Mouse (Mus musculus): ENCODE results near the gene Casp9.

Casp9 gene

DNA sequence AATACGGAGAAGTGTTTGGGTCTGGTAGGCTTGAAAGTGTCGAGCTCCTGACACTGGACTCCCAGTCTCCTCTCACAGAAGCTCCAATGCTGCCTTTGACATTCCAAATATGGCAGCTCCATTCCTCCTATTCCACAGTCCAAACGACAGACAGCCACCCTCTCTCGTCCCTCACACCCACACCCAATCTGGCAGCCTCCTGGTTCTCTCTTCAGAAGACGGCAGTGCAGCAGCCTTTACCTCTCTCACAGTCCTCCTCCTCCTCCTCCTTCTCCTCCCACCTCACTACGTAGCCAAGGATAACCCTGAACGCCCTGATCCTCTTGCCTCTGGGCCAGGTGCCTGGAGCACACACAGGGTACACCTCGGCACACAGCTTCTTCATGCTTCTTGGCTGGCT is 13.6 kb upstream of the Casp9 start:
- no peak for DNase-seq (ENCODE audit: extremely low read depth, insufficient read length, low spot score)

DNA sequence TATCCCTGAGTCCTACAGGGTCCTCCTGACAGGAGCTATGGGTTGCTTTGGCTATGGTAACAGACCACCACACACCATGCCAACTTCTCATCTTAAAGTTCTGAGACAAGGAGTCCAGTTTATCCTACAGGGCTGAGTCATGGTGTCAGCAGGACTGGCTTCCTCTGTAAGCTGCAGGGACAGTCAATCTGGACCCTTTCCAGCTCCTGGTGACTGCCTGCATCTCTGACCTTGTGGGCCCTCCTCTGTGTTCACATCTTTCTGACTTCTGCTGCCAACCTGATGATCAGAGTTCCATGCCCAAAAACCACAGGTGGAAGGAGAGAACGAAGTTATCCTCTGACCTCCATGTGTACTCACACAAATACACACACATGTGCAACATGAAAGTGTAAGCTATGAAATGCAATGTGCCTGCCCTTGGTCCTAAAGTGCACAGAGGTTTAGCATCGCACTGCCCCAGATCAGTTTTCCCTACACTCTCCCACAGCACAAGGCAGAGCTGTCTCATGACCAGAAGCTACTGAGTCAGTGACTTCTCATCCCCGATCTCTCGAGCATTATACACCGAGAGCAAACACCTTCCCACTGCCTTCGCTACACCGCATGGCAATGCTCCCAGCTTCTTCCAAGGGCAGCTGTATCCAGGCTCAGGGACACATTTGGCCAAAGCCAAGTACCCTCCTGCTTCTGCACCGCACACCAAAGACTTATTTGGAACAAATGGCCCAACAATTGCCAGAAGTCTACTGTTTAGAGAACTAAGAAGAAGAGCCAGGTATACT is 12.0 kb upstream of the Casp9 start:
- no peak for DNase-seq (ENCODE audit: extremely low read depth, insufficient read length, low spot score)

GRCm38 (mm10) chr4:141784835-141785234 is 8.6 kb upstream of the Casp9 start:
- DNase-seq (ENCODE audit: extremely low read depth, insufficient read length, low spot score), result no peak

- DNase-seq (ENCODE audit: extremely low read depth, insufficient read length, low spot score), result no peak
These were observed 7.3 kb upstream of the Casp9 start for GRCm38 (mm10) chr4:141786141-141786540.

DNA sequence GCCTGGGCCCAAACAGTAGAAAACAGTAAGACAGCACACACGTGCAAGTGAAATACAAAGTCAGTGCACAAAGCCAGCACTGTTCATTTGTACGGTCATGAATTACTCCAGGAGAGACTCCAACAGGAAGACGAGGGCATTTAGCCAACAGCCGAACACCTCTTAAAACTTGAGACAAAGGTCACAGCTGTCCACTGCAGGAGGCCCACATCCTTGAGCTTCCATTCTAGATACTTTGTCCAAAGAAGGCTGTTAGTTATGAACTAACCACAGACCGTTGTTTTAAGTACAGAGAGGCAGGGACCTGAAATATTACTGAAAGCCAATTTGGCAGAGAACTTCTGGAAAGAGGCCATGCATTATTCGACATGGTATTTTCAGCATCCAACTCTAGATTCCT is 6.4 kb upstream of the Casp9 start:
- no peak for DNase-seq (ENCODE audit: extremely low read depth, insufficient read length, low spot score)

DNA sequence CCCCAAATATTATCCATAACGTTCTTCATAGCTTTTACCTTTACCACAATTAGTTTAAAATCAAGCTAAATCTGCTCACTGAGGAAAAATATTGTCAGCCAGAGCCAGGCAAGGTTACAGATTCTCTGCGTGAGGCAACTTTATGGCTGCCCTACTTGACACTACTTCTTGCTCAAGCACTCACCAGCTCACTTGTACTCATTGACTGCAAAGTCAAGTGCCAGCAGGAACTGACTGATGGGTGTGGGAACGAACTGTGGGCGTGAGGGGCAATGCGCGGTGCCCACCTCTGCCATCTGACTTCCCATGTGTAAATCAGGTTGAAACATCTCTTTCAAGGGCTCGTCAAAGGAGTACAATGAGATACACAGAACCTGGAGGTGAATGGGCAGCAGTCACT is 6.0 kb upstream of the Casp9 start:
- DNase-seq (ENCODE audit: extremely low read depth, insufficient read length, low spot score), result no peak

- no peak for DNase-seq (ENCODE audit: extremely low read depth, insufficient read length, low spot score)
These were observed 3.7 kb upstream of the Casp9 start for GRCm38 (mm10) chr4:141789564-141790218.

DNA sequence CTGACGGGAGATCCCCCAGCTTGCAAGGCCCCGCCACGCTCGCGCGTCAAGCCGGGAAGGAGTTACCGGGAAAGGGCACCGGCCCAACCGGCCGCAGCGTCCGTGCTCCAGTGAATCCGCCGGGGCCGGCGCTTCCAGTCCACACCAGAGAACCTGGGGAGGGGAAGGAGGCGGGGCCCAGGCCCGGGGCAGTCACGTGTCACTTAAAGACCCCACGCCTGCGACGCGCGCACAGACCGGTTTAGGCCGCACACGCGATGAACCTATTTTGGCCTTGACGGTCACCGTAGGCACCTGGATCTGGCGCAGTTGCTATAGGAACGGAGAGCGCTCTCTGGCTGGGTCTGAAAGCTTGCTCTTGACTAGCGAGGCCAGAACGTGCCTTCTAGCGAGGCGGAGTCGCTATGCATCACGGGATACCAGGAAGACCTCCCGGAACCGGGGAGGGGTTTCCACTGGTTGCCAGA is 2.9 kb upstream of the Casp9 start, which contains the start of gene Dnajc16:
Dnajc16 (minus strand) TSS at position 408 of the 467 bp plus-strand sequence.
- DNase-seq (ENCODE audit: extremely low read depth, insufficient read length, low spot score), result peak; percentile 96

DNA sequence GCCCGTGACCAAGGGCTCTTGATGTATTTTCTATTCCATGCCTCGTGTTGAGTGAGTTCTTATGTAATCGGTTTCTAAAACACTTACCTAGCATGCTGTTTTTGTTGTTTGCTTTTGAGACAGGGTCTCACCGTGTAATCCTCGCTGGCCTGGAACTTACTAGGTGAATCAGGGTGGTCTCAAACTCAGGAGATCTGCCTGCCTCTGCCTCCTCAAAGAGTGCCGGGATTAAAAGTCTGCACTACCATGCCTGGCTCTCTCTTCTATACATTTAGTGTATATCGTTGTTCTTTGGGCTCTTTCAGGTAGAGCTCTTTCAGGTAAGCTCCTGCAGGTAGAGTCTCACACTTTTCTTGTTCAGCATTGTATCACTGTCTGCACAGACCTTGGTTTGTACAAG is 1.9 kb upstream of the Casp9 start:
- no peak for DNase-seq (ENCODE audit: extremely low read depth, insufficient read length, low spot score)

DNA sequence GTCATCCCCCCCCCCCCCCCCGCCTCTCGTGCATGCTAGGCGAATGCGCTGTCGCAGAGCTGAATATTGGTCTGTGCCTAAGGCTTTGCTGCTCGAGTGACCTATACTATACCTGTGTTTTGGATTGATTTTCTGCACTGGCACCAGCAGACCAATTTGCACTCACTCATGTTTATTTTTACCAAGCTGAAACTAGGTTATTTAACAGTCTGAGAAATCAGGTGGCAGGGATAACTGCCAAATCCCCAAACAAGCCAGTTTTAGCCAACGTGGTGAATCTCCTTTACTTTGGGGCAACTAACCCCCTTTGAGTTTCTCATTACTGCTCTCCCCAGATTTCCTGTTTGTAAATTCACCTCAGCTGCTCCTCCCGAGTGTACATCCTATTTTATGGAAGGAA is 1.5 kb upstream of the Casp9 start:
- DNase-seq (ENCODE audit: extremely low read depth, insufficient read length, low spot score), result no peak

DNA sequence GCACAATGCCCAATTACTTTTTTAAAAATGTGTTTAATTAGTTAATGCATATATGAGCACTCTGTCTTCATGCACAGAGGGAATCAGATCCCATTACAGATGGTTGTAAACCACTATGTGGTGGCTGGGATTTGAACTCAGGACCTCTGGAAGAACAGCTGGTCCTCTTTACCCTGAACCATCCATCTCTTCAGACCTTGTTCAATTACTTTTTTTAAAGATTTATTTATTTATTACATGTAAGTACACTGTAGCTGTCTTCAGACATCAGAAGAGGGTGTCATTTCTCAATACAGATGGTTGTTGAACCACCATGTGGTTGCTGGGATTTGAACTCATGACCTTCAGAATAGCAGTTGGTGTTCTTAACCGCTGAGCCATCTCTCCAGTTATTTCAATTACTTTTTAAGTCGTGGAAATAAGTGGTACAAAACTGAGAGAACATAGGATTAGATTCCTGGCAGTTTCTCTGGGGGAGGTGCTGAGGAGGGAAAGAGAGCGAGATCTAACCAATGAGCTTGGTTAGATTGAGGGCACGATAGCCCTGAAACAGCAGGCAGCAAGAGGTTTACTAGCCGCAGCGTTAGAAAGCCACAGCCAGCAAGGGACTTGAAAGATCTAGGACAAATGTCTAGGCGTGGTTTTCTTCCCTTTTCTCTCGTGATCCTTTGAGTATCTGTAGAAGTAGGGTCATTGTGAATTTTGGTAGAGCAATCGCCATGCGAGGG is 694 bp upstream of the Casp9 start:
- no peak for DNase-seq (ENCODE audit: extremely low read depth, insufficient read length, low spot score)

DNA sequence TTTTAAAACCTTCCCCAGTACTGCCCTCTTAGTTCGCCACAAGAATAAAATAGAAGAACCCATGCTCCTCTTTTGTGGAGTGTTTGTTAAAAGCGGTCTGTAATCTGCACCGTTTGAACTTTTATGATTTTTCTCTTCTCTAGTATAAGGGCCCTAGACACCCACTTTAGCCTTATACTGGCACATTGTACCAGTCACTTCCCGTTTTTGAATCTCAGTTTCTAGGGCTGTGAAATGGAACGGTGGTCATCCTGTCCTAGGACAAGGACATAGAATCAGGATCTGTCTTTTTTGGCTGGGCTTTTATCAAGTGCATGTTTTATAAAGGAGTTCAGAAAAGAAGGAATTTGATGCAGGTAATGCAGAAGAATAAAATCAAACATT is 732 bp downstream of the Casp9 start:
- no peak for DNase-seq (ENCODE audit: extremely low read depth, insufficient read length, low spot score)

DNA sequence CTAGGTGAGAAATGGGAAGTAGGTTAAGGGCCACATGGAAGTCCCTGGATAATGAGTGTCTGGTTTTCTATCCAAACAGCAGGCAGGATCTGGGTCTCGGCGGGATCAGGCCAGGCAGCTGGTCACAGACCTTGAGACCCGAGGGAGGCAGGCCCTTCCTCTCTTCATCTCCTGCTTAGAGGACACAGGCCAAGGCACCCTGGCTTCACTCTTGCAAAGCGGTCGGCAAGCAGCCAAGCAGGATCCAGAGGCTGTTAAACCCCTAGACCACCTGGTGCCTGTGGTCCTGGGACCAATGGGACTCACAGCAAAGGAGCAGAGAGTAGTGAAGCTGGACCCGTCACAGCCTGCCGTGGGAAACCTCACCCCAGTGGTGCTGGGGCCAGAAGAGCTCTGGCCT is 2.9 kb downstream of the Casp9 start:
- DNase-seq (ENCODE audit: extremely low read depth, insufficient read length, low spot score), result no peak

- DNase-seq (ENCODE audit: extremely low read depth, insufficient read length, low spot score), result no peak
These were observed 3.5 kb downstream of the Casp9 start for GRCm38 (mm10) chr4:141796954-141797353.

GRCm38 (mm10) chr4:141797545-141797944 is 4.1 kb downstream of the Casp9 start:
- DNase-seq (ENCODE audit: extremely low read depth, insufficient read length, low spot score), result no peak

DNA sequence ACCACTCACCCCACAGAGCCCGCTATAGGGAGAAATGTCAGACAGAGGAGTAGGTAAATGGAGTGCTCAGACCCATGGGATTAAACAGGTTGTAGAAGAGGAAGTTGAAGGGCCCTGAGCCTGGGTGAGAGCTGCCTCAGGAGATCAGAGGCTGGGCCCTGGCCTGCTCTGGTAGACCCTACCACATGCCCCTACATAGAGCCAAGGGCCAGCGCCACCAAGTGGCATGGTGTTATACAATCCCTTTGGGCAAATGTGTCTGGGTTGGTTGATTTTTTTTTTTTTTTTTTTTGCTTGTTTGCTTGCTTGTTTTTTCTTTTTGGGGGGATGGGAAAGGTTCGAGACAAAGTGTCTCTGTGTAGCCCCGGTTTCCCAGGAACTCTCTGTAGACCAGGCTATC is 10.7 kb downstream of the Casp9 start:
- no peak for DNase-seq (ENCODE audit: extremely low read depth, insufficient read length, low spot score)

GRCm38 (mm10) chr4:141805886-141806285 is 12.5 kb downstream of the Casp9 start:
- DNase-seq (ENCODE audit: extremely low read depth, insufficient read length, low spot score), result no peak

DNA sequence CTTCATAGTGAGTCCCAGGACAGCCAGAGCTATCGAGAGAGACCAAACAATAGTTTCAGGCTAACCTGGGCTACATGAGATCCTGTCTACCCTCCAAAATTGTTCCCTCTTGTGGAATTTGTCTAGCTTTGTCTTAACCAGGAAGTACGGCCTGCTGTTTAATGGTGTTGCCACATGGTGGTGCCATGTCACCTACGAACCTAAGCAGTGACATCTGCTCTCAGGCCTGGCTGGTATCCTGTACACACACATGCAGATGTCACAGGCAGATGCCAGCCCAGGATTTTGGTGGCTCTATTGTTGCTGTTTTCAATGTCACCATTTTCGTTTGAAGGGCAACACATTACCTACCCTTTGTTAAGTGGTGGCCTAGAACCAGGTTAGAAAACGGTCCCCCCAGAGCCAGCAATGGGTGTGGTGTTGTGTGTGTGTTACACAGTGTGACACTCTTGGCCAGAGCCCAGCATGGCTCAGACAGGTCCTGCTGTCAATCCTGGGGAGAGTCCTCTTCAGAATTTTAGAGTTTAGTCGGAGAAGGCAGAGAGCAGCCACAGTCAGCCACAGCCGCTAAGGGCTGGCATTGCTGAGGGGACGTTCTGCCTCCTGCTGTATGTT is 16.5 kb downstream of the Casp9 start:
- DNase-seq (ENCODE audit: extremely low read depth, insufficient read length, low spot score), result peak; percentile 27

GRCm38 (mm10) chr4:141810975-141811374 is 17.6 kb downstream of the Casp9 start:
- DNase-seq (ENCODE audit: extremely low read depth, insufficient read length, low spot score), result no peak

DNA sequence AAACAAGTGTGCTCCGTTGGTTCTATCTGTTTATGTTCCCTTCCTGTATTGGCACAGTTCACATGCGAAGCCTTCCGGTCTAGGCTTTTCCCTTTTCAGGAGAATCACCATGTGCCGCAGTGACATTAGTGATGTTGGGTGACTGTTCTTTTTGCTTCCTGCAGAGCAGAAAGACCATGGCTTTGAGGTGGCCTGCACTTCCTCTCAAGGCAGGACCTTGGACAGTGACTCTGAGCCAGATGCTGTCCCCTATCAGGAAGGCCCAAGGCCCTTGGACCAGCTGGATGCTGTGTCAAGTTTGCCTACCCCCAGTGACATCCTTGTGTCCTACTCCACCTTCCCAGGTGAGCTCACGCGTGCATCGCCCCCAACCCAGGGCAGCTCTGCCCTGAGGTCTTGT is 18.0 kb downstream of the Casp9 start:
- DNase-seq (ENCODE audit: extremely low read depth, insufficient read length, low spot score), result no peak

DNA sequence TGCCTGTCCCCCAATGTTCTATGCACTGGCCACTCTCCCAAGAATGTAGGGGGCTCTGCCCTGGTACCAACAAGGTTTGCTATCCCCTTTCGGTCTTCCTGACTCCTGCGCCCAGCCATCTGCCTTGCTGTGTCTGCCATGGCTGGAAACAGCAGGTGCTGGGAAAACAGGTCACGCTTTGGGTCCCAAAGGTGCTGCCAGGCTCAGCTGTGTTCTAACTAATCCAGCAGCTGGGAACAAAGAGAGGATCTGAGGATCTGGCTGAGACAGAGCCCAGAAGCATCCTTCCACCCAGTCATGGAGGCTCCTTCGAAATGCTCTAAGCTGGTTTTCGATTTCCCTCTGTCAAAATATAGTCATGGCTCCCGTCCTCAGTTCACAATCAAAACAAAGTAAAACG is 22.9 kb downstream of the Casp9 start:
- DNase-seq (ENCODE audit: extremely low read depth, insufficient read length, low spot score), result no peak

Measured in 3134 (cell line).